Mouse (Mus musculus) forebrain, embryonic 13.5 days (tissue): ENCODE results near the gene Napb. TPM values are rescaled to one million over a fixed set of nuclear protein-coding genes. Genes with fewer than 3 reads are reported as not detected.
"Not testable (repeated sequence)": the region's sequence is repeated elsewhere in the genome, so short reads cannot be mapped to it uniquely, and the experiment has no call there.

Experiments used
- ATAC-seq: fragments of 200-750 bp; cut with Nextera tagmentation; 2 replicates; pipeline ENCODE4 v1.8.0; 2017
- H3K27ac ChIP-seq: fragments of 300-500 bp; sonication (generic); 2 replicates; pipeline ENCODE4 v1.5.1; 2015; ENCODE audit warnings: inconsistent platforms, mild to moderate bottlenecking, moderate library complexity
- H3K27me3 ChIP-seq: fragments of 300-500 bp; sonication (generic); 2 replicates; pipeline ENCODE4 v1.6.1; 2015; ENCODE audit warnings: mild to moderate bottlenecking, inconsistent platforms
- H3K36me3 ChIP-seq: fragments of 300-500 bp; sonication (generic); 2 replicates; pipeline ENCODE4 v1.6.1; 2015; ENCODE audit warnings: mild to moderate bottlenecking, inconsistent platforms; ENCODE audit not compliant: poor library complexity, severe bottlenecking
- H3K4me1 ChIP-seq: fragments of 300-500 bp; sonication (generic); 2 replicates; pipeline ENCODE4 v1.6.1; 2015; ENCODE audit warnings: inconsistent platforms
- H3K4me2 ChIP-seq: fragments of 300-500 bp; sonication (generic); 2 replicates; pipeline ENCODE4 v1.6.1; 2015; ENCODE audit warnings: inconsistent platforms, mild to moderate bottlenecking, moderate library complexity
- H3K4me3 ChIP-seq: fragments of 300-500 bp; sonication (generic); 2 replicates; pipeline ENCODE4 v1.5.1; 2015; ENCODE audit warnings: mild to moderate bottlenecking, inconsistent platforms
- H3K9ac ChIP-seq: fragments of 300-500 bp; sonication (generic); 2 replicates; pipeline ENCODE4 v1.6.1; 2015; ENCODE audit warnings: mild to moderate bottlenecking, inconsistent platforms
- H3K9me3 ChIP-seq: fragments of 300-500 bp; sonication (generic); replicated peaks from 2 replicates; pipeline ENCODE4 v1.6.1; 2016; ENCODE audit warnings: inconsistent platforms
- whole genome bisulfite sequencing: fragments of 180-500 bp; shearing (Covaris S2); methylation state at CpG from one replicate; pipeline ENCODE4 v1.1.7; 2015; 5-methylcytosine and 5-hydroxymethylcytosine counted together
- polyA plus RNA-seq: library from polyadenylated mRNA; unstranded; fragments of >200 nt; fragmentation: Nextera tagmentation; extraction: Ambion mirVana; gene quantifications from 2 replicates; pipeline ENCODE4 v1.2.1, GENCODE M21; 2015

The Napb gene
- 20.3 and 23.6 TPM in 2 replicates for polyA plus RNA-seq

DNA sequence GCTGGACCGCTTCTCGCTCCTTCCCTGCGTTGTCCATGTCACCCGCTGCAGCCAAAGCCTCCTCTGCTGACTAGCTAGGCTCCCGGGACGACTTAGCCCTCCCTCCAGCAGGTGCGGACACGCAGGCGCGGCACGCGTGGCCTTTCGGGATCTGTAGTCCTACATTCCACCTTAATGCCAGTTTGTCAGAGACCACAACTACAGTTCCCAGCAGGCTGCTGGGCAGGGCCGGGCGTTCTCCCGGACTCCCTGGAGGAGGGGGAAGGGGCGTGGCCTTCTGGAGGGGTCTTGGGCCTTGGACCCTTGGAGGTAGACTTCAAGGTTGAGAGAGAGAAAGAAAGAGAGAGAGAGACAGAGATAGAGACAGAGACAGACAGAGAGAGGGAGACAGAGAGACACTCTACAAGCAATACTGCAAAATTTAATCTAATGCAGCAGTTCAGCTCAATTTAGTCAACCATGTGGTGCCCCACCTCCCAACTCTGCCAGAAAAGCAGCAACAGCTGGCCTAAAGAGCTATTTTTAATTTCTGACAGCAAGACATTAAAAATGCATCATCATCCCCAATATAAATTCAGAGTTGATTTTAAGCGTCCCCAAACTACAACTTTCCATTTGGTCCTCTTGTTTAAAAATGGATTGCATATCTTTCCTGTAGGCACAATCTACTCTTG is at the start of gene Napb:
TSS of gene Napb (minus strand) at position 141 of the 674 bp plus-strand sequence.
- 3% methylated on average over 18 of the region's 18 CpGs for WGBS
- H3K4me1 ChIP-seq, result peaks cover 13% of the 10 kb centered on the region
- peak within 1 kb of the TSS; percentile 78 for H3K4me2 ChIP-seq
- H3K4me3 ChIP-seq, result peak within 1 kb of the TSS; percentile 80
- no peaks in the 10 kb centered on the region for H3K36me3 ChIP-seq
- peak; percentile 100 for ATAC-seq
- peaks cover 8% of the 10 kb centered on the region; the same call in 1 of the 2 replicates for H3K9me3 ChIP-seq
- H3K9ac ChIP-seq, result peak within 1 kb of the TSS; percentile 91
- no peaks in the 10 kb centered on the region for H3K27me3 ChIP-seq
- H3K27ac ChIP-seq, result peak within 1 kb of the TSS; percentile 44; the same call in 1 of the 2 replicates

DNA sequence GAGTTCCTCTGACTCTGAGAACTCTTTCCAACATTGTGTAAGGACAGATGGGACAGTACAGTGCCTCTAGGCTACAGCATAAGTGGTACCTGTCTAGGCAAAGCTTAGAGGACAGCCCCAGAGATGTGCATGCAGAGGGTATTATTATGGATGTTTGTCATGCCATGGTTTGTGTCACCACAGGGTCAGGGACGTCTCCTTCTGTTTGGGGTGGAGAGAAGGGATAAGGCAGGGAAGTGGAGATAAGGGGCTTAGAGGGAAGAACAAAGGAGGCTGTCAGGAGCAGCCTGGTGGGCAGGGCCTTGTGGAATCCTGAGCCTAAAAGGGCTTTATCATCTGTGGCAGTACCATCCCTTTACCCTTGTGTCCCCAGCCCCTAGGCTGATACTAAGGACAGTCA is 49.4 kb upstream of the Napb start, which contains the start of gene 8030411F24Rik:
TSS of gene 8030411F24Rik (plus strand) at position 301 of the 400 bp plus-strand sequence.
- H3K4me1 ChIP-seq, result no peaks in the 10 kb centered on the region
- H3K9me3 ChIP-seq, result no peaks in the 10 kb centered on the region
- no peaks in the 10 kb centered on the region for H3K36me3 ChIP-seq
- no peak within 1 kb of the TSS for H3K4me2 ChIP-seq
- no peak for ATAC-seq
- no peak within 1 kb of the TSS for H3K4me3 ChIP-seq
- H3K9ac ChIP-seq, result no peak within 1 kb of the TSS
- no peak within 1 kb of the TSS for H3K27ac ChIP-seq
- no peaks in the 10 kb centered on the region for H3K27me3 ChIP-seq
- WGBS, result 12% methylated on average over 1 of the region's 1 CpGs

DNA sequence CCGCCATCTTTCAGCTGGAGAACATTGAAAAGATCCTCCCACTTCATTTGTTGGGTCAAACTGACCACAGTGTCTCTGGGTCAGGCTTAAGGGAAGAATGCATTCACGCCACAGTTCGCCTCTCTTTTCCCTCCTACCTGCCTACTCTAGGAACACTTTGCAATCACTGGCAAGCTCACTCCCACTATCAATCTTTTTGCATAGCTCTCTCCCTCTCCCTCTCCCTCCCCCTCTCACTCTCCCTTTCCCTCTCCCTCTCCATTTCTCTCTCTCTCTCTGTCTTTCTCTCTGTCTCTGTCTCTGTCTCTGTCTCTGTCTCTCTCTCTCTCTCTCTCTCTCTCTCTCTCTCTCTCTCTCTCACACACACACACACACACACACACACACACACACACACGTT is 39.1 kb upstream of the Napb start, which contains the start of gene Cst11:
TSS of gene Cst11 (minus strand) at position 101 of the 400 bp plus-strand sequence.
- not testable (repeated sequence) for H3K4me2 ChIP-seq, H3K36me3 ChIP-seq, H3K27ac ChIP-seq, H3K9me3 ChIP-seq, ATAC-seq, H3K4me3 ChIP-seq, H3K27me3 ChIP-seq, H3K9ac ChIP-seq, H3K4me1 ChIP-seq
- 87% methylated on average over 4 of the region's 4 CpGs for WGBS

- H3K4me1 ChIP-seq, result no peaks in the 10 kb centered on the region
- H3K4me3 ChIP-seq, result no peak overlapping the region
- ATAC-seq, result no peak
- H3K4me2 ChIP-seq, result no peak overlapping the region
- H3K36me3 ChIP-seq, result no peaks in the 10 kb centered on the region
- H3K9me3 ChIP-seq, result no peaks in the 10 kb centered on the region
- 88% methylated on average over 1 of the region's 1 CpGs for WGBS
- H3K27me3 ChIP-seq, result no peaks in the 10 kb centered on the region
- H3K27ac ChIP-seq, result no peak overlapping the region
- H3K9ac ChIP-seq, result no peak overlapping the region
Measured at GRCm38 (mm10) chr2:148763648-148764388, 31.6 kb upstream of the Napb start.

DNA sequence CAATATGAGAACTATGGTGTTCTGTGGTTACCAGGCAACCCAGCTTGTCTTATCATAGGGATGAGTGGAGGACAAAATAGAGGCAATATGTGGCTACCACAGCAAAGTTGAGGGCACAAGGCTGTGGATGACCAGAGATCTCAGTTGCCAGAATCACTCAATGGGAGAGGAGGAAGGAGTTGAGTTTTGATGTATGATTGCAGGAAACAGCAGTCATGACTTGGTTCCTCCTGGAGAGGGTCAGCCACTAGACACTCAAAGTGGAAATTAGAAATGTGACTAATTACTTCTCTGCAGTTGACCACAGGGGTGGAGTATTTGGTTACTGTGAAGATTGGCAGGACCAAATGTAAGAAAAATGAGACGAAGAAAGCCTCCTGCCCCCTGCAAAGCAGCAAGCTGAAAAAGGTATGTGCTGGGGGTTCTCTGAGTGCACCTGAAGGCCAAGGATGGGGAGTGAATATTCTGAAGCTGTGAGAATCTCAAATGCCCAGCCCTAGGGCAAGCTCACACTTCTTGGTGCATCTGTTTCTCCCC is 22.1 kb upstream of the Napb start:
- WGBS, result 83% methylated on average over 1 of the region's 1 CpGs

DNA sequence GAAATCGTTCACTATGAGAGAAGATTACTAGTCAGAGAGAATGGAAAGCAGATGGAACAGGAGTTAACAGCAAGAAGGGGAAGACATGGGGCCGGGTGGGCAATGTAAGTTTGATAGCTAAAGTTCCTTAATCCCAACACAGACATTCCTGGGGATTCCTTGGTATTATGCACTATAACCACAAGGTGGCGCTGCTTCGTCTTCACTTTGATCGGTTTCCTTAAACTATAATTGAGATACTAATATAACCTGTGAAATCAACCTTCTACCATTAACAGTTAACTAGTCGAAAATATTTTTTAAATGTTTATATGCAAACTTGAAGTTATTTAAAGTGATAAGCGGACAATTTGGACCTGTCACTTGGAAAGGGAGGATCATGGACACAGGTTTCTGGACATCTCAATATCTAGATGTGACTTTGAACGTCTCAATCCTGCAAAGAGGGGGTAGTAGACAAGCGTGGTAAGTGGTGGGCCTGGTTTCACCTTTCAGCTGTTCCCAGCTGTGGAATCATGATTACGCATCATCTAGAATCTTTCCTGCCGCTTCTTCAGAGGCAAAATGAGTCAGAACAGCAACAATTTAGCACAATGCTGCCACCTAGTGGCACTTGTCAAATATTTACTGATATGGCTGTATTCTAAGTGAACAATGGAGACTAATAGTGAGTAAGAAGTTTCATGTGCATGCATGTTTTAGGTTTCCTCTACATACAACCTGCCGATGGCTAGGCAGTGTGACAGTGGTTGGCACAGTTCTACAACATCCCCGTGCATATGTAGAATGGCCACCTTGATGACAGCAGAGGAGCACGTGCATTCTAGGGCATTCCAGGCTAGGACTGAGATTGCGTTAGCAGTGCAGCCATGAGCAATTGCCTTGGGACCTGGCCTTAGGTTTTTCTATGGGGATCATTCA is 19.9 kb upstream of the Napb start:
- no peaks in the 10 kb centered on the region for H3K36me3 ChIP-seq
- whole genome bisulfite sequencing, result 16% methylated on average over 15 of the region's 15 CpGs
- H3K4me2 ChIP-seq, result peak overlapping the region; percentile 55
- H3K9ac ChIP-seq, result no peak overlapping the region
- H3K9me3 ChIP-seq, result no peaks in the 10 kb centered on the region
- peak overlapping the region; percentile 27 for H3K4me3 ChIP-seq
- no peaks in the 10 kb centered on the region for H3K4me1 ChIP-seq
- no peak overlapping the region for H3K27ac ChIP-seq
- ATAC-seq, result peak; percentile 86
- H3K27me3 ChIP-seq, result no peaks in the 10 kb centered on the region

More for the DNA sequence above, 22.1 kb upstream of the Napb start:
- Histone ChIP-seq H3K36me3 (no peaks in the 10 kb centered on the region), H3K9ac (no peak overlapping the region), H3K4me1 (no peaks in the 10 kb centered on the region), H3K9me3 (no peaks in the 10 kb centered on the region), H3K4me3 (no peak overlapping the region), H3K27me3 (no peaks in the 10 kb centered on the region), H3K27ac (no peak overlapping the region), H3K4me2 (no peak overlapping the region)
- no peak for ATAC-seq

- no peaks in the 10 kb centered on the region for H3K4me1 ChIP-seq
- H3K27ac ChIP-seq, result no peak within 1 kb of the TSS
- H3K4me3 ChIP-seq, result no peak within 1 kb of the TSS
- no peak within 1 kb of the TSS for H3K4me2 ChIP-seq
- ATAC-seq, result no peak
- H3K9me3 ChIP-seq, result no peaks in the 10 kb centered on the region
- no peak within 1 kb of the TSS for H3K9ac ChIP-seq
- no peaks in the 10 kb centered on the region for H3K27me3 ChIP-seq
- H3K36me3 ChIP-seq, result no peaks in the 10 kb centered on the region
- 74% methylated on average over 1 of the region's 1 CpGs for WGBS
Measured at GRCm38 (mm10) chr2:148750058-148750457, 17.8 kb upstream of the Napb start, which contains the start of gene Cstl1. Gene Cstl1, plus strand, starts transcription at chr2:148750358.

GRCm38 (mm10) chr2:148743846-148744407 is 11.7 kb upstream of the Napb start:
- Histone ChIP-seq H3K4me1 (0 out of 2 replicates have a peak, but pooled peaks cover 3% of the 10 kb centered on the region), H3K36me3 (no peaks in the 10 kb centered on the region), H3K4me3 (no peak overlapping the region), H3K9ac (no peak overlapping the region), H3K27ac (no peak overlapping the region), H3K4me2 (no peak overlapping the region), H3K27me3 (no peaks in the 10 kb centered on the region), H3K9me3 (no peaks in the 10 kb centered on the region)
- ATAC-seq, result no peak
- 88% methylated on average over 3 of the region's 3 CpGs for WGBS

GRCm38 (mm10) chr2:148743001-148743400 is 10.7 kb upstream of the Napb start:
- WGBS, result 69% methylated on average over 3 of the region's 3 CpGs

GRCm38 (mm10) chr2:148731614-148732326 is 497 bp downstream of the Napb start:
- peak overlapping the region; percentile 78 for H3K4me2 ChIP-seq
- no peaks in the 10 kb centered on the region for H3K27me3 ChIP-seq
- H3K9me3 ChIP-seq, result peaks cover 8% of the 10 kb centered on the region; the same call in 1 of the 2 replicates
- under 1% methylated on average over 35 of the region's 35 CpGs for WGBS
- H3K4me1 ChIP-seq, result peaks cover 13% of the 10 kb centered on the region
- H3K36me3 ChIP-seq, result no peaks in the 10 kb centered on the region
- H3K27ac ChIP-seq, result peak overlapping the region; percentile 44; the same call in 1 of the 2 replicates
- peak; percentile 73; the same call in 1 of the 2 replicates for ATAC-seq
- peak overlapping the region; percentile 91 for H3K9ac ChIP-seq
- H3K4me3 ChIP-seq, result peak overlapping the region; percentile 80

More at GRCm38 (mm10) chr2:148743001-148743400, 10.7 kb upstream of the Napb start:
- no peak overlapping the region for H3K4me3 ChIP-seq
- H3K36me3 ChIP-seq, result no peaks in the 10 kb centered on the region
- H3K9me3 ChIP-seq, result no peaks in the 10 kb centered on the region
- H3K4me1 ChIP-seq, result 0 out of 2 replicates have a peak, but pooled peaks cover 3% of the 10 kb centered on the region
- H3K9ac ChIP-seq, result no peak overlapping the region
- peak; percentile 72; the same call in 1 of the 2 replicates for ATAC-seq
- no peaks in the 10 kb centered on the region for H3K27me3 ChIP-seq
- H3K4me2 ChIP-seq, result no peak overlapping the region
- no peak overlapping the region for H3K27ac ChIP-seq
